Mouse (Mus musculus): Measurements from ENCODE around the gene Tmeff2.
"Not testable (repeated sequence)": the region's sequence is repeated elsewhere in the genome, so short reads cannot be mapped to it uniquely, and the experiment has no call there.

Gene Tmeff2

GRCm38 (mm10) chr1:50900386-50900785 lies at the start of gene Tmeff2:
Tmeff2 (plus strand) TSS chr1:50900647.
- DNase-seq (ENCODE audit: low read depth) = not testable (repeated sequence)

GRCm38 (mm10) chr1:50861515-50861914 lies 38.9 kb upstream of the Tmeff2 start:
- DNase-seq (ENCODE audit: low read depth) = no peak

- no peak for DNase-seq (ENCODE audit: low read depth)
Observed at GRCm38 (mm10) chr1:50897696-50898095, 2.8 kb upstream of the Tmeff2 start.

GRCm38 (mm10) chr1:50924838-50925355 lies 24.4 kb downstream of the Tmeff2 start:
- no peak for DNase-seq (ENCODE audit: low read depth)

- DNase-seq (ENCODE audit: low read depth) = no peak
Observed at GRCm38 (mm10) chr1:50925356-50925921, 25.0 kb downstream of the Tmeff2 start.

- DNase-seq (ENCODE audit: low read depth) = no peak
Observed at GRCm38 (mm10) chr1:50926374-50927060, 26.1 kb downstream of the Tmeff2 start.

GRCm38 (mm10) chr1:50927077-50927611 lies 26.7 kb downstream of the Tmeff2 start:
- DNase-seq (ENCODE audit: low read depth) = no peak

- no peak for DNase-seq (ENCODE audit: low read depth)
Observed at GRCm38 (mm10) chr1:50927679-50928187, 27.3 kb downstream of the Tmeff2 start.

- DNase-seq (ENCODE audit: low read depth) = no peak
Observed at GRCm38 (mm10) chr1:50928776-50929175, 28.3 kb downstream of the Tmeff2 start.

- DNase-seq (ENCODE audit: low read depth) = no peak
Observed at GRCm38 (mm10) chr1:50935076-50935475, 34.6 kb downstream of the Tmeff2 start.

GRCm38 (mm10) chr1:50935484-50935883 lies 35.0 kb downstream of the Tmeff2 start:
- no peak for DNase-seq (ENCODE audit: low read depth)

- DNase-seq (ENCODE audit: low read depth) = no peak
Observed at GRCm38 (mm10) chr1:50940131-50941039, 39.9 kb downstream of the Tmeff2 start.

- DNase-seq (ENCODE audit: low read depth) = no peak
Observed at GRCm38 (mm10) chr1:50948575-50948974, 48.1 kb downstream of the Tmeff2 start.

GRCm38 (mm10) chr1:50958844-50959243 lies 58.4 kb downstream of the Tmeff2 start:
- no peak for DNase-seq (ENCODE audit: low read depth)

GRCm38 (mm10) chr1:50961954-50962648 lies 61.7 kb downstream of the Tmeff2 start:
- peak; percentile 2 for DNase-seq (ENCODE audit: low read depth)

GRCm38 (mm10) chr1:50962649-50963000 lies 62.2 kb downstream of the Tmeff2 start:
- DNase-seq (ENCODE audit: low read depth) = no peak

GRCm38 (mm10) chr1:50969685-50970084 lies 69.2 kb downstream of the Tmeff2 start:
- DNase-seq (ENCODE audit: low read depth) = no peak

GRCm38 (mm10) chr1:50970853-50971252 lies 70.4 kb downstream of the Tmeff2 start:
- no peak for DNase-seq (ENCODE audit: low read depth)

- DNase-seq (ENCODE audit: low read depth) = no peak
Observed at GRCm38 (mm10) chr1:50972509-50973436, 72.3 kb downstream of the Tmeff2 start.

- no peak for DNase-seq (ENCODE audit: low read depth)
Observed at GRCm38 (mm10) chr1:50979358-50980081, 79.1 kb downstream of the Tmeff2 start.
